Mouse (Mus musculus): Measurements from ENCODE around the gene Crabp1. TPM values are rescaled to one million over a fixed set of nuclear protein-coding genes. Genes with fewer than 3 reads are reported as not detected.

The Crabp1 gene
- polyA plus RNA-seq (2015; fragmentation: Nextera tagmentation; extraction: Ambion mirVana), result 582 and 638 TPM in 2 replicates

DNA sequence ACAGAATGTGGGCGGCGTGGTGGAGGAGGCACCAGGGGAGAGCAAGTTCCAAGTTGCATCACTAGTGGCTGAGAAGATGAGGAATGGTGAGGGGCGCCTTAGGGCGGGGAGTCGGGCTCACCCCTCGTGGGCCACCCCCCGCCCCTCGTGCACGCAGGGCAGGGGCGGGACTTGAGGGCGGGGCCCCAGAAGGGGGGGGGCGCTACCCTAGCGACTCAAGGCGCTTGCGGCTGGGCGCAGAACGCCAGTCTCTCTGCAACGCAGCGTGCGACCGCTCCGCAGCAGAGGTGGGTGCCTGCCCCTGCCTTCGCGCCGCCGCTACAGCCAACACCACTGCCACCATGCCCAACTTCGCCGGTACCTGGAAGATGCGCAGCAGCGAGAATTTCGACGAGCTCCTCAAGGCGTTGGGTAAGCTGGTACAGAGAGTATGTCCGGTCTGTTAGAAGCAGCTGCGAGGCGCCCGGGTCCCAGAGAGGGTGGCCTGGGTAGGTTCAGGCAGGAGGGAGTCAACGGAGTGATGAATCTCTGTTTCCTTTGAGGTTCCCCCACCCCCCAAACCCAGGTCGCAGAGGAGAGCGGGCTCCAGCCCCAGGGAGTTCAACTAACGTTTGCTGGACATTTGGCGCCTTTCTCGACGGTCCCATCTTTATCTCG, at the start of gene Crabp1:
TSS of gene Crabp1 (plus strand) at position 188 of the 657 bp plus-strand sequence.
- 0 out of 2 replicates have a peak, but pooled peaks cover 3% of the 10 kb centered on the region for H3K36me3 ChIP-seq
- ATAC-seq (ENCODE audit: insufficient number of reproducible peaks, low FRiP score, low TSS enrichment, low read depth), result peak; percentile 75
- peak within 1 kb of the TSS; percentile 88 for H3K4me2 ChIP-seq
- H3K27me3 ChIP-seq, result peaks cover 36% of the 10 kb centered on the region
- peaks cover 18% of the 10 kb centered on the region for H3K4me1 ChIP-seq
- H3K4me3 ChIP-seq, result peak within 1 kb of the TSS; percentile 53
- 1% methylated on average over 45 of the region's 45 CpGs for WGBS
- H3K9ac ChIP-seq, result peak within 1 kb of the TSS; percentile 48
- no peaks in the 10 kb centered on the region for H3K9me3 ChIP-seq
- peak within 1 kb of the TSS; percentile 54; the same call in 1 of the 2 replicates for H3K27ac ChIP-seq

DNA sequence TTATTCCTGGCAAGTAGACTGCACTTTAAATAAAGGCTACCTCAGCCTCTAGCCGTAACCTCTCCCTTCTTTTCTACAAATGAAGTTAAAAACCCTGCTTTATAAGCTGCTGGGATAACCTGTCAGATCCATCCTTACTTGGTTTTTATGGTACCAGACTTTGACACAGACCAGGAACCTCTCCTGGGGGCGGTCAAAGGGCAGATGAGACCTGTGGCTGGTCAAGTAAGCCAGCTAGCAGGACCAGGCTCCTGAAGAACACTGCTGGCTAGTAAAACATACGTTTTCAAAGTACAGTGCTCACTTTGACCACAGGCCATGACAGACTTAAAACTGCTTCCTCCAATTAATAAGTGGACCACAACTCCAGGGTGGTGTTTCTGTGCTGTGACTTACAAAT, 48.8 kb upstream of the Crabp1 start:
- peaks cover 85% of the 10 kb centered on the region for H3K36me3 ChIP-seq
- no peaks in the 10 kb centered on the region for H3K27me3 ChIP-seq
- H3K27ac ChIP-seq, result no peak overlapping the region
- H3K4me1 ChIP-seq, result no peaks in the 10 kb centered on the region
- ATAC-seq (ENCODE audit: insufficient number of reproducible peaks, low FRiP score, low TSS enrichment, low read depth), result no peak
- no peak overlapping the region for H3K9ac ChIP-seq
- H3K4me3 ChIP-seq, result no peak overlapping the region
- no peaks in the 10 kb centered on the region for H3K9me3 ChIP-seq
- WGBS, result 72% methylated on average over 3 of the region's 3 CpGs
- no peak overlapping the region for H3K4me2 ChIP-seq

DNA sequence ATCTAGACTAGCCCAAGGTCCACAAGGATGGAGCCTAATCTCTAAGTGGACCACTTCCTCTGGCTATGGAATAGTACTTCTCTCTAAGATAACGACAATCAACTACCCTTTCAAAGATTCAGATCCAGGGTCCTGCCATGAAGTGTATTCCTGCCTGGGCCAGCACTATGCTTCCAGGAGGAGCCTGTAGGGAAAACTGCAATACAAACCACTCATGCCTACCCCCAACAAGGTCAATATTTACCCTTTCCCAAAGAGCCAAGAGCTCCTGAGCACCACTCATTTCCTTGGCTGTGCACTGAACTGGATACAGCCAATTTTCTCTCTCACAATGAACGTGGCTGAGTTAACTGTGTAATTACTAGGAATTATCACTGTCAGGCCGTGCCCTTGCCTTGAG, 47.0 kb upstream of the Crabp1 start:
- H3K36me3 ChIP-seq, result peaks cover 81% of the 10 kb centered on the region
- no peaks in the 10 kb centered on the region for H3K4me1 ChIP-seq
- no peak overlapping the region for H3K27ac ChIP-seq
- 84% methylated on average over 3 of the region's 3 CpGs for WGBS
- no peak overlapping the region for H3K9ac ChIP-seq
- H3K4me2 ChIP-seq, result no peak overlapping the region
- no peaks in the 10 kb centered on the region for H3K9me3 ChIP-seq
- ATAC-seq (ENCODE audit: insufficient number of reproducible peaks, low FRiP score, low TSS enrichment, low read depth), result no peak
- no peaks in the 10 kb centered on the region for H3K27me3 ChIP-seq
- H3K4me3 ChIP-seq, result no peak overlapping the region

DNA sequence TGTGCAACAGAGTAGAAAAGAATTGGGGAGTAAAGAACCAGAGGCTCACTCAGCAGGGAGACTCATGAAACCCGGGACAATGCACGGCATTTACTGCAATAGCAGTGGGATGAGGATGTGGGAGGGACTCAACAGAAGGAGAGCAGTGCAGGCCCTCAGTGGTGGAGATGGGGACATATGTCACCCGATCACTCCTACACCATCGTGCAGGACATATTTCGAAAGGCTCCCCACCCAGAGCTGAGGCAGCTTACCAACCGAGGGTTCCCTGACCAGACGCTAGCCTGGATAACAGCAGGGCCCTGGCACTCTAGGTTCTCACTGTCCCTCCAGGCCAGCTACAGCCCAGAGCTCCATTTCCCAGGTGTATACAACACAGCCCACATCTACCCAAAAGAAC, 42.4 kb upstream of the Crabp1 start:
- ATAC-seq (ENCODE audit: insufficient number of reproducible peaks, low FRiP score, low TSS enrichment, low read depth), result no peak
- peaks cover 79% of the 10 kb centered on the region for H3K36me3 ChIP-seq

DNA sequence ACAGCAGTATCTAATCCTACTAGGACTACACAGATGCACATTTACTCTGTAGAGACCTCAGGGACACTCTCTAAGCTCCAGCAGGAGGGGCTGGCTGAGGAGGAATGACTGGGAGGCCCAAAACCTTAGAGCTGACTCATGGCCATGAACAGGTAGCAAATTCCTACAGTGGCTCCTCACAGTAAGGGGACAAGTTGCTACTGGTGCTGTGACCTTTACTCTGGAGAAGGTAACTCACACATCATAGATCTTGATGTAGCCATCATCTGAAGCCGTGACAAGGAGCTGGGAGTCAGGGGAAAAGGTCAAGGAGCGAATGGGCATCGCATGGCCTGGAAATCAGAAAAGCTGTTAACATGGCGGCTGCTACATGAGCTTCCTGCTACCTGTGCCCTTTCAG, 42.0 kb upstream of the Crabp1 start:
- Histone ChIP-seq H3K9ac (no peak overlapping the region), H3K4me2 (no peak overlapping the region), H3K36me3 (peaks cover 81% of the 10 kb centered on the region), H3K4me1 (no peaks in the 10 kb centered on the region), H3K9me3 (no peaks in the 10 kb centered on the region), H3K27me3 (no peaks in the 10 kb centered on the region), H3K4me3 (no peak overlapping the region), H3K27ac (no peak overlapping the region)
- no peak for ATAC-seq (ENCODE audit: insufficient number of reproducible peaks, low FRiP score, low TSS enrichment, low read depth)
- WGBS, result 84% methylated on average over 4 of the region's 4 CpGs

More for the DNA sequence above, 42.4 kb upstream of the Crabp1 start:
- Histone ChIP-seq H3K4me2 (no peak overlapping the region), H3K9ac (no peak overlapping the region), H3K4me3 (no peak overlapping the region), H3K27me3 (no peaks in the 10 kb centered on the region), H3K27ac (no peak overlapping the region), H3K4me1 (no peaks in the 10 kb centered on the region), H3K9me3 (no peaks in the 10 kb centered on the region)
- WGBS, result 81% methylated on average over 7 of the region's 7 CpGs

DNA sequence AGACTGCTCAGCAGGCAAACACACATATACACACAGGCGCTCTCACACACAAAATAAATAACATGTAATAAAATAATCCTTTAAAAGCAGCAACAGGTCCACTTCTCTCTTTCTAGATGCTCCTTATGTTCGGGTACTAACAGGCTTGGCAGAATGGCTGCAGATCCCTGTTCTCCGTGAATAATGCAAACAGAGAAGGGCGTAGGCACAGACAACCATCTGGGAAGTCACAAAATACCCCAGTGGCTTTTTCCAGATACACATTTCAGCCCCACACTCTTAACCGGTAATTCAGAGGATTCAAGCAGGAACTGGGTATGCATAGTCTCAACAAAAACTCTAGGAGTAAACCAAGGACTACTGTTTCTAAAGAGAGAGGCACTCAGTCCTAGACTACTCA, 38.2 kb upstream of the Crabp1 start:
- no peak overlapping the region for H3K27ac ChIP-seq
- no peaks in the 10 kb centered on the region for H3K9me3 ChIP-seq
- no peak overlapping the region for H3K4me2 ChIP-seq
- peaks cover 79% of the 10 kb centered on the region for H3K36me3 ChIP-seq
- H3K4me3 ChIP-seq, result no peak overlapping the region
- H3K4me1 ChIP-seq, result no peaks in the 10 kb centered on the region
- H3K27me3 ChIP-seq, result no peaks in the 10 kb centered on the region
- no peak for ATAC-seq (ENCODE audit: insufficient number of reproducible peaks, low FRiP score, low TSS enrichment, low read depth)
- WGBS, result 78% methylated on average over 5 of the region's 5 CpGs
- H3K9ac ChIP-seq, result no peak overlapping the region

DNA sequence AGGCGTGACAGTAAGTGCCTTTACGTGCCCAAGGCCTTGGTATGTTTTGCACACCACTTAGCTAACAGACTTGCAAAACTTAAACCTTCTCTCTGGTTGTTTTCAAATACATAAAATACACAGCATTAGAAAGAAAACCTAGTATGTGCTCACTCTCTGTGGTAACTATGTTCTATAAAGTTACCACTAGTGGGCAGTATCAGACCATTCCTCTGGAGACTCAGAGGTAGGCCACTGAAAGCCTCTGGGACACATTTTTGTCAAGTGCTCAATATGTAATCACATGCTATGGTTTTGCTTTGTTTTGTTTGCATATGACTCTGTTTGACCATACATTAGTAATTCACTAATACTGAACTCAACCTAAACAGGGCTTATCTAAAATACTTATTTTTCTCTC, 32.4 kb upstream of the Crabp1 start:
- Histone ChIP-seq H3K4me2 (no peak overlapping the region), H3K9ac (no peak overlapping the region), H3K9me3 (no peaks in the 10 kb centered on the region), H3K4me3 (no peak overlapping the region), H3K27ac (no peak overlapping the region), H3K36me3 (peaks cover 28% of the 10 kb centered on the region), H3K27me3 (no peaks in the 10 kb centered on the region), H3K4me1 (peaks cover 18% of the 10 kb centered on the region)
- ATAC-seq (ENCODE audit: insufficient number of reproducible peaks, low FRiP score, low TSS enrichment, low read depth), result no peak
- 88% methylated on average over 2 of the region's 2 CpGs for WGBS

DNA sequence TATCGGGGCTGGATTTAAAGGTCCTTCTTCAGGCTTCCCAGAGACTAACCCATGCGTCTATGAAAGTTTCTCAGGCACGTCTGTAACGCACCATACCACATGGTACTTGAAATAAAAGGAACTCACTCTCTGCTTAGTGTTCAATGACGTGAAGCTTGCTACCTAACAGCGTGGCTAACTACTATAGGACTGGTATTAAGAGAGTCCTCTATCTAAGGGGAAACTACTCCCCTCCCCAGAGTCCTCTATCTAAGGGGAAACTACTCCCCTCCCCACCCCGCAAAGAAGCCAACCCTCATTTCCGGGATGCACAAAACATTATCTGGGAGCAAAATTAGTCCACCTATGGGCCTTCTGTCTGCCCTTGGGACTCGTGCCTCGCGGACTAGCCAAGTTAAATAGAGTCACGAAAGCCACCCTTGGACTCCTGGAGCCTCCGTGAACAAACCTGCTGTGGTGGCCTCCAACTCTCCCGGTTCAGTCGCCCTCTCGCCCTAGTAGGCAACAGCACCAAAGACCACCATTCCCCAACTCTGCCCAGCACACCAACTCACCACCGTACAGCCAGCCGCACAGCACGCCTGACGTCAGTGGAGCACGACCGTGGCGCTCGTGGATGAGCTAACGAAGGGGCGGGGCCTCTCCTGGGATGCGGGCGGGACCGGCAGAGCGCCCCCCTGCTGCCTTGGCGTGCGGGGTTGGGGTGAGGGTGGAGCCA, 30.5 kb upstream of the Crabp1 start, which contains the start of gene Wdr61:
TSS of gene Wdr61 (minus strand) at position 599 of the 718 bp plus-strand sequence.
- H3K27me3 ChIP-seq, result no peaks in the 10 kb centered on the region
- WGBS, result 1% methylated on average over 32 of the region's 32 CpGs
- peaks cover 18% of the 10 kb centered on the region for H3K4me1 ChIP-seq
- H3K4me3 ChIP-seq, result peak within 1 kb of the TSS; percentile 86
- ATAC-seq (ENCODE audit: insufficient number of reproducible peaks, low FRiP score, low TSS enrichment, low read depth), result peak; percentile 98
- peak within 1 kb of the TSS; percentile 80 for H3K27ac ChIP-seq
- peaks cover 9% of the 10 kb centered on the region for H3K36me3 ChIP-seq
- peak within 1 kb of the TSS; percentile 76 for H3K9ac ChIP-seq
- no peaks in the 10 kb centered on the region for H3K9me3 ChIP-seq
- peak within 1 kb of the TSS; percentile 64 for H3K4me2 ChIP-seq

DNA sequence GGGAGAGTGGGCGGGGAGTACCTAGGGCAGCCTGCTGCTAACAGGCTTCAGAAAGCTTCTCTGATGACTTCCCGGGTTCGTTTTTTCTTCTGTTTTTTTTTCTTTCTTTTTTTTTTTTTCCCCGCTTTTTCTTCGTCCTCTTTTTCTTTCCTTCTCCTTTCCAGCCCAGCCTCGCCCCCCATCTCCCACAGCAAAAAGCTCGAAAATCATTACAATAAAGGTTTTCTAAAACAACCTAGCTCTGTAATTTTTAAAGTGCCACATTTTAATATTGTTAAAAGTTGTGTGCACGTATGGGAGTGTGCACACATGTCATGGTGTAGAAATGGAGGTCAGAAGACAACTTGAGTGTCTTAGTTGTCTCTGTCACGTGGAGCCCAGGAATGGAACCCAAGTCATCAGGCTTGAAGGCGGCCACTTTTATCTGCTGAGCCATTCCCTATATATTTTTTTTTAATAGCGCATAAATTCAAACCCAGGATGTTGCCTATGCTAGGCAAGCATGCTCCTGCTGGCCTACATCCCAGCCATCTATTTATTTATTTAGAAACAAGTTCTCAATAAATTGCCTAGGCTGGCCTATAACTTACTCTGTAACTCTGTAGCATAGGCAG, 29.8 kb upstream of the Crabp1 start:
- H3K27ac ChIP-seq, result peak overlapping the region; percentile 50; the same call in 1 of the 2 replicates
- peak overlapping the region; percentile 17; the same call in 1 of the 2 replicates for H3K9ac ChIP-seq
- WGBS, result 18% methylated on average over 11 of the region's 11 CpGs

DNA sequence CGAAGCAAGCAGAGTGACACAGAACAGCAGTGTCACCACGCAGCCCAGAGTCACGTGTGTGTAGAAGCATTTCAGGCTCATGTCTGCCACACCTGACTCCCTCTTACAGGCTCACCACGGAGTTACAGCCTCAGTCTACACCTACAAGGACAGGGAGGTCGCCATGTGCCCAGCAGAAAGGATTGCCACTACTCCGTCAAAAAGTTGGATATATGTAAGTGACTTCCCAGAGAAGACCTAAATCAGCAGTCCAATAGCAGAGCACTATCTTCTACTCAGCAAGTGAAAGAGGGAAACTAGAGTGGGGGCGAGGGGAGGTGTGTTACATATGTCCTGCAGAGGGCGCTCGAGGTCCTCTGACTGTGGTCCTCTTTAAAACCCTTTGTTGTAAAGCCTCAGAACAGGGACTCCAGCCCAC, 28.3 kb upstream of the Crabp1 start:
- Histone ChIP-seq H3K4me1 (peaks cover 18% of the 10 kb centered on the region), H3K4me3 (no peak overlapping the region), H3K9me3 (no peaks in the 10 kb centered on the region), H3K27ac (no peak overlapping the region), H3K36me3 (no peaks in the 10 kb centered on the region), H3K4me2 (no peak overlapping the region), H3K27me3 (no peaks in the 10 kb centered on the region), H3K9ac (no peak overlapping the region)
- WGBS, result 14% methylated on average over 9 of the region's 9 CpGs
- no peak for ATAC-seq (ENCODE audit: insufficient number of reproducible peaks, low FRiP score, low TSS enrichment, low read depth)

More for the DNA sequence above, 29.8 kb upstream of the Crabp1 start:
- H3K4me2 ChIP-seq, result peak overlapping the region; percentile 64
- no peaks in the 10 kb centered on the region for H3K9me3 ChIP-seq
- no peak for ATAC-seq (ENCODE audit: insufficient number of reproducible peaks, low FRiP score, low TSS enrichment, low read depth)
- H3K4me3 ChIP-seq, result peak overlapping the region; percentile 86
- H3K4me1 ChIP-seq, result peaks cover 18% of the 10 kb centered on the region
- peaks cover 3% of the 10 kb centered on the region; the same call in 1 of the 2 replicates for H3K36me3 ChIP-seq
- H3K27me3 ChIP-seq, result no peaks in the 10 kb centered on the region

DNA sequence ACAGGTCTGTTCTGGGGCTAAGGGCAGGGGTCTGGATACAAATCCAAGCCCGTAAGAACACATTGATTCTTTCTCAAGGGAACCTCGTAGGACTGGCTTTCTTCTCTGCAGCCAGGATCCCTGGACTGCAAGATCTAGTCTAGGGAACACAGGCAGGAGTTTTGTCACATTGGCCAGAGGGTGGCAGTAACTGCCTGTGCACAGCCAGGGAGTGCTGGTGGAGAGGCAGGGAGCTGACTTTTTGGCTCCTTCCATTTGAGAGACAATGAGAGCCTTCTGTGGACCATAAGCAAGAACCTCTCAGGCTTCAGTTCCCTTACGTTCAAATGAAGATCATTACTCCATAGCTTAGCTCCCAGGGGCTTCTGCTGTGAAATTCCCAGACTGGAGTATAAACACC, 26.2 kb upstream of the Crabp1 start:
- Histone ChIP-seq H3K4me3 (no peak overlapping the region), H3K9ac (no peak overlapping the region), H3K4me1 (peaks cover 14% of the 10 kb centered on the region), H3K27me3 (no peaks in the 10 kb centered on the region), H3K4me2 (no peak overlapping the region), H3K9me3 (no peaks in the 10 kb centered on the region), H3K36me3 (no peaks in the 10 kb centered on the region), H3K27ac (no peak overlapping the region)
- ATAC-seq (ENCODE audit: insufficient number of reproducible peaks, low FRiP score, low TSS enrichment, low read depth), result no peak
- 15% methylated on average over 3 of the region's 3 CpGs for WGBS

DNA sequence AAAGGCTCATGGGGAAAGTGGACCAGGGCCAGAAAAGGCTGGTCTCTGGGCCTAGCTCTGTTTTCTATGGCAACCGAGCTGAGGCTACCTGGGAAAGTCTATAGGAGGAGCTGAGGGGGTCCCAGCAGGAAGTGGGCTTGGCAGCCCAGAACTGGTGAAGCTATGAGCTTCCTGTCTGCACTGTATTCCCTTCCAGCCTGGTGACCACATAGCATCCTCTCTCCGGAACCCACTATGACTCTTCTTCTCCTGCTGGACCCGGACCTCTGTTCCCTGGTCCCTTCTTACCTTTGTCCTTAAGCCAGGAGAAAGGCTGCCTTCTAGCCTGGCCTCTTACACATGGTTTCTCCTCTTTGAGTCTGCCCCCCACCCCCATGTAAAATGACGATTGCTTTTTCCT, 20.7 kb upstream of the Crabp1 start:
- no peaks in the 10 kb centered on the region for H3K36me3 ChIP-seq
- no peak for ATAC-seq (ENCODE audit: insufficient number of reproducible peaks, low FRiP score, low TSS enrichment, low read depth)
- WGBS, result 71% methylated on average over 4 of the region's 4 CpGs
- no peaks in the 10 kb centered on the region for H3K4me1 ChIP-seq
- no peak overlapping the region for H3K4me2 ChIP-seq
- no peak overlapping the region for H3K4me3 ChIP-seq
- H3K9ac ChIP-seq, result no peak overlapping the region
- H3K9me3 ChIP-seq, result no peaks in the 10 kb centered on the region
- H3K27ac ChIP-seq, result no peak overlapping the region
- 0 out of 2 replicates have a peak, but pooled peaks cover 3% of the 10 kb centered on the region for H3K27me3 ChIP-seq

Data from limb, embryonic 15.5 days (tissue).